Mouse (Mus musculus): ENCODE data around the gene Mcm5. TPM values are rescaled to one million over a fixed set of nuclear protein-coding genes. Genes with fewer than 3 reads are reported as not detected.

Mcm5 gene
- polyA plus RNA-seq, 1 experiment: 9.2 TPM

GRCm38 (mm10) chr8:75154855-75155478 is 45.6 kb downstream of the Mcm5 start:
- no peak for DNase-seq
- 0 out of 2 replicates have a peak, but pooled peaks cover 2% of the 10 kb centered on the region for H3K4me1 ChIP-seq (ENCODE audit: control insufficient read depth, insufficient read depth, low read length)
- TF ChIP-seq POLR2A (IDR thresholded peaks at IDR 0.05; ENCODE audit: borderline replicate concordance, extremely low read depth, low read depth, low read length): no peak
- TF ChIP-seq CTCF (IDR thresholded peaks at IDR 0.05; ENCODE audit: insufficient read depth, low read length): no peak
- 29% methylated on average over 5 of the region's 5 CpGs for WGBS
- H3K4me3 ChIP-seq (replicated peaks; ENCODE audit: extremely low read depth, low read depth, low read length): no peak overlapping the region

GRCm38 (mm10) chr8:75155740-75156322 is 46.5 kb downstream of the Mcm5 start:
- TF ChIP-seq POLR2A (IDR thresholded peaks at IDR 0.05; ENCODE audit: borderline replicate concordance, extremely low read depth, low read depth, low read length) (no peak), CTCF (IDR thresholded peaks at IDR 0.05; ENCODE audit: insufficient read depth, low read length) (no peak)
- 0 out of 2 replicates have a peak, but pooled peaks cover 2% of the 10 kb centered on the region for H3K4me1 ChIP-seq (ENCODE audit: control insufficient read depth, insufficient read depth, low read length)
- no peak for DNase-seq
- no peak overlapping the region for H3K4me3 ChIP-seq (replicated peaks; ENCODE audit: extremely low read depth, low read depth, low read length)
- 48% methylated on average over 2 of the region's 2 CpGs for WGBS

- no peak for TF ChIP-seq CTCF (IDR thresholded peaks at IDR 0.05; ENCODE audit: insufficient read depth, low read length)
- TF ChIP-seq POLR2A (IDR thresholded peaks at IDR 0.05; ENCODE audit: borderline replicate concordance, extremely low read depth, low read depth, low read length): no peak
- no peak overlapping the region for H3K4me3 ChIP-seq (replicated peaks; ENCODE audit: extremely low read depth, low read depth, low read length)
- 0 out of 2 replicates have a peak, but pooled peaks cover 2% of the 10 kb centered on the region for H3K4me1 ChIP-seq (ENCODE audit: control insufficient read depth, insufficient read depth, low read length)
- WGBS: 40% methylated on average over 7 of the region's 7 CpGs
- DNase-seq: no peak
Observed at GRCm38 (mm10) chr8:75157471-75158230, 48.3 kb downstream of the Mcm5 start.

GRCm38 (mm10) chr8:75169363-75169762 is 60.0 kb downstream of the Mcm5 start:
- Histone ChIP-seq H3K4me3 (replicated peaks; ENCODE audit: extremely low read depth, low read depth, low read length) (no peak overlapping the region), H3K4me1 (ENCODE audit: control insufficient read depth, insufficient read depth, low read length) (no peaks in the 10 kb centered on the region)
- TF ChIP-seq CTCF (IDR thresholded peaks at IDR 0.05; ENCODE audit: insufficient read depth, low read length) (no peak), POLR2A (IDR thresholded peaks at IDR 0.05; ENCODE audit: borderline replicate concordance, extremely low read depth, low read depth, low read length) (no peak)
- no peak for DNase-seq
- WGBS: 54% methylated on average over 5 of the region's 5 CpGs

- TF ChIP-seq POLR2A (IDR thresholded peaks at IDR 0.05; ENCODE audit: borderline replicate concordance, extremely low read depth, low read depth, low read length) (no peak), CTCF (IDR thresholded peaks at IDR 0.05; ENCODE audit: insufficient read depth, low read length) (no peak)
- Histone ChIP-seq H3K4me1 (ENCODE audit: control insufficient read depth, insufficient read depth, low read length) (no peaks in the 10 kb centered on the region), H3K4me3 (replicated peaks; ENCODE audit: extremely low read depth, low read depth, low read length) (no peak overlapping the region)
- WGBS: 66% methylated on average over 6 of the region's 6 CpGs
- DNase-seq: peak; percentile 12
Observed at GRCm38 (mm10) chr8:75172009-75172685, 62.8 kb downstream of the Mcm5 start.

Other genes with a start within 250 kb of the Mcm5 start
- gene Isx, start 236.4 kb upstream of the Mcm5 start, polyA plus RNA-seq (2012; rRNA removed): not detected in 2 replicates
- 11.6 and 23.0 TPM in 2 replicates for gene Hmgxb4, start 116.2 kb upstream of the Mcm5 start, polyA plus RNA-seq (2012; rRNA removed)
- gene Tom1, start 75.9 kb upstream of the Mcm5 start, polyA plus RNA-seq (2012; rRNA removed): 33.3 and 66.5 TPM in 2 replicates
- 40.0 and 58.0 TPM in 2 replicates for gene Hmox1, start 15.9 kb upstream of the Mcm5 start, polyA plus RNA-seq (2012; rRNA removed)
- gene Rasd2, start 104.4 kb downstream of the Mcm5 start, polyA plus RNA-seq (2012; rRNA removed): 3.6 and 5.9 TPM in 2 replicates